Mouse (Mus musculus) ES-E14 (cell line): ENCODE measurements at regions not wholly inside any gene's neighbourhood (a gene's known extent, or its start where the extent isn't known, plus 50 kb on each side); places are given as distances from the start of the nearest gene placed in this dataset.

ENCODE experiments used
- DNase-seq: peaks from one replicate; pipeline ENCODE4 v3.0.0-alpha.2; 2013; ENCODE audit warnings: low read depth, low spot score
- H3K27ac ChIP-seq: 2 replicates; pipeline ENCODE4 v1.5.1; 2012; ENCODE audit warnings: low read depth, mild to moderate bottlenecking, low read length, moderate library complexity, mixed read lengths; ENCODE audit not compliant: poor library complexity, insufficient read depth, severe bottlenecking
- H3K36me3 ChIP-seq: 2 replicates; pipeline ENCODE4 v1.6.1; 2012; ENCODE audit warnings: mild to moderate bottlenecking, low read length, moderate library complexity, mixed read lengths; ENCODE audit not compliant: control insufficient read depth, poor library complexity, insufficient read depth, severe bottlenecking
- H3K4me1 ChIP-seq, 2 experiments: fragments of 150-350 bp in 1 of 2; sonication (generic) in 1 of 2; 2 replicates each; pipeline ENCODE4 v1.6.1; 2012; ENCODE audit warnings: low read length in 2 of 2, mild to moderate bottlenecking in 1 of 2, mixed read lengths in 1 of 2; ENCODE audit not compliant: control insufficient read depth in 2 of 2, insufficient read depth in 2 of 2, poor library complexity in 1 of 2
- H3K4me3 ChIP-seq, 2 experiments: fragments of 150-350 bp in 1 of 2; sonication (generic) in 1 of 2; 2 replicates each; pipeline ENCODE4 v1.5.1; 2012; ENCODE audit warnings: low read length in 2 of 2, low read depth in 1 of 2, mild to moderate bottlenecking in 1 of 2, mixed read lengths in 1 of 2; ENCODE audit not compliant: insufficient read depth in 1 of 2, poor library complexity in 1 of 2, severe bottlenecking in 1 of 2
- H3K9ac ChIP-seq: 2 replicates; pipeline ENCODE4 v1.6.1; 2012; ENCODE audit warnings: low read depth, mild to moderate bottlenecking, low read length, mixed read lengths; ENCODE audit not compliant: poor library complexity, insufficient read depth, severe bottlenecking
- H3K9me3 ChIP-seq: fragments of 150-350 bp; sonication (generic); 2 replicates; pipeline ENCODE4 v1.6.1; 2012; ENCODE audit warnings: low read depth, mild to moderate bottlenecking, low read length; ENCODE audit not compliant: control insufficient read depth, insufficient read depth
- CHD2 ChIP-seq: IDR thresholded peaks from 2 replicates; pipeline ENCODE4 v1.6.1; 2014; ENCODE audit warnings: mild to moderate bottlenecking, low read depth, low read length, inconsistent platforms
- HCFC1 ChIP-seq: IDR thresholded peaks from 2 replicates; pipeline ENCODE4 v1.6.1; 2012; ENCODE audit warnings: low read length, inconsistent platforms, borderline replicate concordance; ENCODE audit not compliant: insufficient read depth
- MAFK ChIP-seq: IDR thresholded peaks from 2 replicates; pipeline ENCODE4 v1.6.1; 2014; ENCODE audit warnings: mild to moderate bottlenecking, low read depth, low read length, inconsistent platforms; ENCODE audit not compliant: insufficient read depth
- ZC3H11A ChIP-seq: IDR thresholded peaks from 2 replicates; pipeline ENCODE4 v1.6.1; 2012; ENCODE audit warnings: low read depth, mild to moderate bottlenecking, inconsistent platforms, low read length, borderline replicate concordance
- ZNF384 ChIP-seq: IDR thresholded peaks from 2 replicates; pipeline ENCODE4 v1.6.1; 2012; ENCODE audit warnings: low read depth, low read length, inconsistent platforms
- in situ Hi-C, 2 experiments: fragments of 600-800 bp; cut with MboI; formaldehyde crosslinking; loops; one replicate each; pipeline ENCODE4 v1.15.1; 2025; ENCODE audit warnings: low sequenced_read_pairs in 2 of 2, inconsistent platforms in 1 of 2; ENCODE audit not compliant: unreplicated experiment in 2 of 2

DNA sequence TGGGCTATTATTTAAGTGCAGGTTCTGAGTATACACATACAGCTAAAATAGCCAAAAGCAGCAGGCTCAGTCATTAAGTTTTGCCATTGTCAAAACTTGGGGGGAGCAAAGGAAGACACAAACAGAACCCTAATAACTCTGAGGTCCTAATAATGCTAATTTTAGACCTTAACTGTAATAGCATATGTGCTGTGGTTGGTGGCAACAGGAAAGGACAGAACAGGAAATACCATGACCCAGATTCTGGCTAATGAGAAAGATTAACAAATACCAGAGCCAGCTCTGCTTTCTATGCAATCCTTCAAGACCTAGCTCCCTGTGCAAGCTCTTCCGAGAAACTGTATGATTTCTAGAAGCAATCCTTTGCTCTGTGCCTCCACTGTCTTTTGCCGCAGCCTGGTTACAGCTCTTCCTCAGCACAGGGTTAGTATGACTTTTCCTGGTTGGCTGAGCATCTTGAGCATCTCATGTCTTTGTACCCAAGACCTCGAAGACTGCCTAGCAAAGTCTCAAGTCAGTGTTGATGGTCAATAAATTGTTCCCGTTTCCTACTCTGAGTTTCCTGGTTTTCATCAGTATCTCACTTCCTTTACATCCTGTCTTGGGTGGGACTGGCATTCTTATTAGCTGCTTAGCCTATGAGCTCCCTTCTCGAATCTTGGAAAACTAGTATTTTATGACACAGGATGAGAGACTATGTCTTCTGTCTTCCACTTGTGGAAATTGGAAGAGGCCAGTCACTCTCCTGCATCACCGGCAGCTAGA, 49.9 kb upstream of the Eed start:
- no peak for TF ChIP-seq MAFK
- TF ChIP-seq CHD2, result no peak
- no peak for TF ChIP-seq HCFC1
- no peak for TF ChIP-seq ZNF384
- no peak for TF ChIP-seq ZC3H11A
- Histone ChIP-seq H3K27ac (no peak overlapping the region), H3K9me3 (no peaks in the 10 kb centered on the region), H3K4me1 (peaks cover 5 to 9% of the 10 kb centered on the region in 2 experiments; a peak in 3 of 4 replicates), H3K36me3 (no peaks in the 10 kb centered on the region), H3K4me3 (no peak overlapping the region), H3K9ac (no peak overlapping the region)
- DNase-seq, result no peak
- in situ Hi-C loops, result no loop called here

DNA sequence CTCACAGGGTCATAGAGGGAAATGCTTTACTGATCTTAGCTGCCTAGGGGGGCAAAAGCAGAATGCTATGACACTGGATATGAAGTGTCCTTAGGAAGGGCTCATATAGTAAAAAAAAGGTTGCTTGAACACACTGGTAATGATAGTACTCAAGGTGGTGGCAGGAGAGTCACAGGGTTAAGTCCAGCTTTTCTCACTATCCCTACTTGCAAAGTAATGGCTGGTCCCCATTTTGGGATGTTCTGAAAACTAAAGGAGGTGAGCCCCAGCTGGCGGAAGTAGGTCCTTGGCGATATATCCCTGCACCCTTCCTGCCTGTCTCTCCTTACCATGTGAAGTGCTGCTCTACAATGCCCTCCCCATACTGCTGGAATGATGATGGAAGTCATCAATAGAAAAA, 52.3 kb upstream of the Eed start:
- H3K27ac ChIP-seq, result no peak overlapping the region
- H3K36me3 ChIP-seq, result no peaks in the 10 kb centered on the region
- H3K4me3 ChIP-seq, result no peak overlapping the region
- no peak overlapping the region for H3K9ac ChIP-seq
- TF ChIP-seq ZNF384, result no peak
- TF ChIP-seq CHD2, result no peak
- TF ChIP-seq MAFK, result no peak
- TF ChIP-seq HCFC1, result no peak
- TF ChIP-seq ZC3H11A, result no peak
- DNase-seq, result no peak
- H3K4me1 ChIP-seq, result peaks cover 2 to 5% of the 10 kb centered on the region in 2 experiments; a peak in 1 of 4 replicates
- H3K9me3 ChIP-seq, result no peaks in the 10 kb centered on the region
- in situ Hi-C loops, result no loop called here

- no peaks in the 10 kb centered on the region for H3K9me3 ChIP-seq
- no peak overlapping the region for H3K27ac ChIP-seq
- H3K4me1 ChIP-seq, result peaks cover 2 to 4% of the 10 kb centered on the region in 2 experiments; a peak in 1 of 4 replicates
- in situ Hi-C loops, result no loop called here
- H3K4me3 ChIP-seq, result no peak overlapping the region
- DNase-seq, result no peak
- H3K9ac ChIP-seq, result no peak overlapping the region
- H3K36me3 ChIP-seq, result no peaks in the 10 kb centered on the region
- no peak for TF ChIP-seq HCFC1
- TF ChIP-seq ZNF384, result no peak
- TF ChIP-seq MAFK, result no peak
- no peak for TF ChIP-seq CHD2
- no peak for TF ChIP-seq ZC3H11A
Observed at GRCm38 (mm10) chr7:90033640-90034312, 53.0 kb upstream of the Eed start.

GRCm38 (mm10) chr7:90034498-90034897, 53.7 kb upstream of the Eed start:
- Histone ChIP-seq H3K27ac (no peak overlapping the region), H3K9me3 (no peaks in the 10 kb centered on the region), H3K9ac (no peak overlapping the region), H3K4me3 (no peak overlapping the region), H3K36me3 (no peaks in the 10 kb centered on the region), H3K4me1 (peaks cover 2% of the 10 kb centered on the region in 2 experiments; a peak in 1 of 4 replicates)
- in situ Hi-C loops, result no loop called here
- TF ChIP-seq ZC3H11A (no peak), MAFK (no peak), CHD2 (no peak), ZNF384 (no peak), HCFC1 (no peak)
- DNase-seq, result no peak
